Mouse (Mus musculus) stomach, embryonic 14.5 days (tissue): ENCODE data around the gene Tmx4. TPM values are rescaled to one million over a fixed set of nuclear protein-coding genes. Genes with fewer than 3 reads are reported as not detected.

Experiments
- ATAC-seq: fragments of 200-750 bp; cut with Nextera tagmentation; 2 replicates; pipeline ENCODE4 v1.8.0; 2017; ENCODE audit warnings: low read depth, moderate TSS enrichment; ENCODE audit not compliant: insufficient number of reproducible peaks, insufficient read depth, low FRiP score
- H3K27ac ChIP-seq: fragments of 300-500 bp; sonication (generic); 2 replicates; pipeline ENCODE4 v1.5.1; 2014; ENCODE audit warnings: mild to moderate bottlenecking, low read length, moderate library complexity, mixed read lengths
- H3K27me3 ChIP-seq: fragments of 300-500 bp; sonication (generic); 2 replicates; pipeline ENCODE4 v1.6.1; 2014; ENCODE audit warnings: low read length, control low read depth, mixed read lengths; ENCODE audit not compliant: control insufficient read depth, insufficient read depth
- H3K36me3 ChIP-seq: fragments of 300-500 bp; sonication (generic); 2 replicates; pipeline ENCODE4 v1.6.1; 2014; ENCODE audit warnings: mild to moderate bottlenecking, control low read depth, low read length, moderate library complexity, mixed read lengths; ENCODE audit not compliant: control insufficient read depth, insufficient read depth
- H3K4me1 ChIP-seq: fragments of 300-500 bp; sonication (generic); 2 replicates; pipeline ENCODE4 v1.6.1; 2014; ENCODE audit warnings: low read length, control low read depth, mixed read lengths; ENCODE audit not compliant: control insufficient read depth, insufficient read depth
- H3K4me2 ChIP-seq: fragments of 300-500 bp; sonication (generic); replicated peaks from 2 replicates; pipeline ENCODE4 v1.6.1; 2014; ENCODE audit warnings: low read depth, low read length, control low read depth
- H3K4me3 ChIP-seq: fragments of 300-500 bp; sonication (generic); 2 replicates; pipeline ENCODE4 v1.5.1; 2014; ENCODE audit warnings: low read depth, low read length, control low read depth
- H3K9ac ChIP-seq: fragments of 300-500 bp; sonication (generic); replicated peaks from 2 replicates; pipeline ENCODE4 v1.6.1; 2014; ENCODE audit warnings: low read depth, mild to moderate bottlenecking, control low read depth, low read length, moderate library complexity, mixed read lengths
- H3K9me3 ChIP-seq: fragments of 300-500 bp; sonication (generic); 2 replicates; pipeline ENCODE4 v1.6.1; 2016; ENCODE audit warnings: low read depth, low read length, control low read depth; ENCODE audit not compliant: control insufficient read depth
- WGBS: fragments of 180-500 bp; shearing (Covaris S2); extraction: QIAGEN DNeasy Blood & Tissue Kit; methylation state at CpG from one replicate; pipeline ENCODE4 v1.1.7; 2014; 5-methylcytosine and 5-hydroxymethylcytosine counted together
- polyA plus RNA-seq: library from polyadenylated mRNA; unstranded; fragments of >200 nt; fragmentation: Nextera tagmentation; extraction: Ambion mirVana; gene quantifications from 2 replicates; pipeline ENCODE4 v1.2.1, GENCODE M21; 2014

The Tmx4 gene
- polyA plus RNA-seq, 1 experiment from 2014 or later, result 30.0 TPM

- no peak overlapping the region for H3K27ac ChIP-seq
- H3K36me3 ChIP-seq, result no peaks in the 10 kb centered on the region
- H3K4me1 ChIP-seq, result no peaks in the 10 kb centered on the region
- no peak overlapping the region for H3K9ac ChIP-seq
- peak; percentile 46; the same call in 1 of the 2 replicates for ATAC-seq
- no peaks in the 10 kb centered on the region for H3K27me3 ChIP-seq
- 21% methylated on average over 4 of the region's 4 CpGs for WGBS
- no peak overlapping the region for H3K4me2 ChIP-seq
- H3K9me3 ChIP-seq, result no peaks in the 10 kb centered on the region
- H3K4me3 ChIP-seq, result no peak overlapping the region
Observed at GRCm38 (mm10) chr2:134656477-134656876, 12.5 kb upstream of the Tmx4 start.

- no peak for ATAC-seq
- H3K36me3 ChIP-seq, result no peaks in the 10 kb centered on the region
- H3K4me3 ChIP-seq, result no peak overlapping the region
- H3K4me2 ChIP-seq, result no peak overlapping the region
- no peaks in the 10 kb centered on the region for H3K27me3 ChIP-seq
- H3K4me1 ChIP-seq, result no peaks in the 10 kb centered on the region
- H3K27ac ChIP-seq, result no peak overlapping the region
- H3K9me3 ChIP-seq, result no peaks in the 10 kb centered on the region
- H3K9ac ChIP-seq, result no peak overlapping the region
Observed at GRCm38 (mm10) chr2:134654668-134655067, 10.7 kb upstream of the Tmx4 start.

- Histone ChIP-seq H3K9ac (no peak overlapping the region), H3K27me3 (no peaks in the 10 kb centered on the region), H3K27ac (no peak overlapping the region), H3K36me3 (no peaks in the 10 kb centered on the region), H3K4me3 (no peak overlapping the region), H3K4me2 (no peak overlapping the region), H3K9me3 (no peaks in the 10 kb centered on the region), H3K4me1 (no peaks in the 10 kb centered on the region)
- ATAC-seq, result no peak
- 76% methylated on average over 5 of the region's 5 CpGs for WGBS
Observed at GRCm38 (mm10) chr2:134652759-134653158, 8.8 kb upstream of the Tmx4 start.

- no peak overlapping the region for H3K9ac ChIP-seq
- H3K27me3 ChIP-seq, result no peaks in the 10 kb centered on the region
- H3K4me2 ChIP-seq, result no peak overlapping the region
- no peak overlapping the region for H3K27ac ChIP-seq
- no peak overlapping the region for H3K4me3 ChIP-seq
- H3K36me3 ChIP-seq, result no peaks in the 10 kb centered on the region
- H3K4me1 ChIP-seq, result 0 out of 2 replicates have a peak, but pooled peaks cover 4% of the 10 kb centered on the region
- no peak for ATAC-seq
- no peaks in the 10 kb centered on the region for H3K9me3 ChIP-seq
- 63% methylated on average over 3 of the region's 3 CpGs for WGBS
Observed at GRCm38 (mm10) chr2:134648999-134649398, 5.1 kb upstream of the Tmx4 start.

- H3K9me3 ChIP-seq, result no peaks in the 10 kb centered on the region
- H3K4me3 ChIP-seq, result no peak overlapping the region
- no peaks in the 10 kb centered on the region for H3K27me3 ChIP-seq
- no peak overlapping the region for H3K9ac ChIP-seq
- ATAC-seq, result no peak
- H3K36me3 ChIP-seq, result no peaks in the 10 kb centered on the region
- 59% methylated on average over 3 of the region's 3 CpGs for WGBS
- H3K27ac ChIP-seq, result no peak overlapping the region
- H3K4me1 ChIP-seq, result 0 out of 2 replicates have a peak, but pooled peaks cover 8% of the 10 kb centered on the region
- no peak overlapping the region for H3K4me2 ChIP-seq
Observed at GRCm38 (mm10) chr2:134645752-134646151, 1.8 kb upstream of the Tmx4 start.

GRCm38 (mm10) chr2:134645166-134645565 is 1.2 kb upstream of the Tmx4 start:
- ATAC-seq, result no peak
- Histone ChIP-seq H3K9ac (no peak overlapping the region), H3K4me3 (no peak overlapping the region), H3K36me3 (no peaks in the 10 kb centered on the region), H3K27ac (no peak overlapping the region), H3K4me2 (no peak overlapping the region), H3K4me1 (0 out of 2 replicates have a peak, but pooled peaks cover 8% of the 10 kb centered on the region), H3K9me3 (no peaks in the 10 kb centered on the region), H3K27me3 (no peaks in the 10 kb centered on the region)
- 37% methylated on average over 4 of the region's 4 CpGs for WGBS

GRCm38 (mm10) chr2:134644301-134644912 is 462 bp upstream of the Tmx4 start:
- Histone ChIP-seq H3K4me2 (peak overlapping the region; percentile 22; the same call in 1 of the 2 replicates), H3K9ac (no peak overlapping the region), H3K36me3 (no peaks in the 10 kb centered on the region), H3K27me3 (no peaks in the 10 kb centered on the region), H3K4me3 (0 out of 2 replicates have a peak overlapping the region, but pooled peaks have one; percentile 85), H3K4me1 (0 out of 2 replicates have a peak, but pooled peaks cover 8% of the 10 kb centered on the region), H3K9me3 (no peaks in the 10 kb centered on the region), H3K27ac (0 out of 2 replicates have a peak overlapping the region, but pooled peaks have one; percentile 29)
- 29% methylated on average over 6 of the region's 6 CpGs for WGBS
- ATAC-seq, result no peak

GRCm38 (mm10) chr2:134642377-134642776 is 1.6 kb downstream of the Tmx4 start:
- Histone ChIP-seq H3K4me2 (no peak overlapping the region; the same call in 1 of the 2 replicates), H3K27me3 (no peaks in the 10 kb centered on the region), H3K36me3 (no peaks in the 10 kb centered on the region), H3K4me1 (0 out of 2 replicates have a peak, but pooled peaks cover 8% of the 10 kb centered on the region), H3K4me3 (no peak overlapping the region), H3K27ac (no peak overlapping the region), H3K9ac (no peak overlapping the region), H3K9me3 (no peaks in the 10 kb centered on the region)
- ATAC-seq, result no peak

- no peaks in the 10 kb centered on the region for H3K27me3 ChIP-seq
- no peak overlapping the region for H3K4me2 ChIP-seq
- no peak overlapping the region for H3K9ac ChIP-seq
- no peak overlapping the region for H3K4me3 ChIP-seq
- WGBS, result 93% methylated on average over 5 of the region's 5 CpGs
- ATAC-seq, result no peak
- 0 out of 2 replicates have a peak, but pooled peaks cover 8% of the 10 kb centered on the region for H3K4me1 ChIP-seq
- no peak overlapping the region for H3K27ac ChIP-seq
- H3K36me3 ChIP-seq, result no peaks in the 10 kb centered on the region
- H3K9me3 ChIP-seq, result no peaks in the 10 kb centered on the region
Observed at GRCm38 (mm10) chr2:134641372-134641771, 2.6 kb downstream of the Tmx4 start.
